Mouse (Mus musculus): ENCODE measurements around the gene Tor1a. TPM values are rescaled to one million over a fixed set of nuclear protein-coding genes. Genes with fewer than 3 reads are reported as not detected.
A peak's percentile ranks its signal among the peaks of the same experiment; 100 is the strongest.

The Tor1a gene
- polyA plus RNA-seq, 1 experiment from 2014 or later = 85.2 TPM

DNA sequence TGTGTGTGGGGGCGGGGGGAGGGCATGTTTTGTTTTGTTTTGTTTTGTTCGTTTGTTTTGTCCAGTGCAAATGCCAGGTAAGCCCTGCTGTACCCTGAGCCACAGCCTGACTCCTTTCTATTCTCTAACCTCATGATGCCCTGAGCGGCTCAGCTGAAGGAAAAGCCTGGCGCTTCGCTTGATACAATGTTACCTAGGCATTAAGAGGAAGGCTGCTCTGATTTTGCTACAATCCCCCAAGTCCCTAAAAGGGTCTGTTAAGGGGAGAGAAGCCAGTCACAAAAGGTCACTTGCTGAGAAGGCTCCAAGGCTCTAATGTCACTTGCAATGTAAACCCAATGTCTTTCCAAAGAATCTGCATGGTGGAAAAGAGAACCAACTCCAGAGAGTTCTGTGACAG, 52.4 kb downstream of the Tor1a start:
- 69% methylated on average over 5 of the region's 5 CpGs for WGBS
- Histone ChIP-seq H3K4me2 (no peak overlapping the region), H3K4me1 (peaks cover 31% of the 10 kb centered on the region), H3K9me3 (no peaks in the 10 kb centered on the region), H3K9ac (no peak overlapping the region), H3K4me3 (no peak overlapping the region), H3K36me3 (no peaks in the 10 kb centered on the region), H3K27ac (0 out of 2 replicates have a peak overlapping the region, but pooled peaks have one; percentile 39), H3K27me3 (no peaks in the 10 kb centered on the region)
- no peak for ATAC-seq (ENCODE audit: insufficient number of reproducible peaks, insufficient read depth, low FRiP score, low TSS enrichment, low read depth)

DNA sequence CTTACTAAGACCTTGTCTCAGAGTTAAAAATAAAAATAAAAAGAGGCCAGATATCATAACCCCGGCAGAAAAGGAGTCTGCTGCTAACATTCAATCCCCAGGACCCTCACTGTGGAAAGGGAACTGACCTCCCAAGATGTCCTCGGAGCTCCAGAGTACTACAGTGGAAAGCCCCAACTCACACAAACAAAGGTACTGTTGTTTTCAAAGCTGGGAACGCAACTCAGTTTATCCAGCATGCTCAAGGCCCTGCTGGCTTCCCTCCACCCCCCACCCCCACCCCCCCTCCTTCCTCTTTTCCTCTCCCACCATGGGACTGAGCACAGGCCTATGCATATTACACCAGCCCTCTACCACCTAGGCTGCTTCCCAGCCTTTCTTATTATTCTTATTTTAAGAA, 52.9 kb downstream of the Tor1a start:
- no peak overlapping the region for H3K4me2 ChIP-seq
- 26% methylated on average over 3 of the region's 3 CpGs for WGBS
- no peaks in the 10 kb centered on the region for H3K27me3 ChIP-seq
- ATAC-seq (ENCODE audit: insufficient number of reproducible peaks, insufficient read depth, low FRiP score, low TSS enrichment, low read depth) = no peak
- H3K27ac ChIP-seq = peak overlapping the region; percentile 49
- no peak overlapping the region for H3K4me3 ChIP-seq
- H3K4me1 ChIP-seq = peaks cover 27% of the 10 kb centered on the region
- no peaks in the 10 kb centered on the region for H3K9me3 ChIP-seq
- no peaks in the 10 kb centered on the region for H3K36me3 ChIP-seq
- H3K9ac ChIP-seq = no peak overlapping the region

- ATAC-seq (ENCODE audit: insufficient number of reproducible peaks, insufficient read depth, low FRiP score, low TSS enrichment, low read depth) = no peak
- WGBS = 83% methylated on average over 8 of the region's 8 CpGs
- H3K27ac ChIP-seq = 0 out of 2 replicates have a peak overlapping the region, but pooled peaks have one; percentile 8
Measured at GRCm38 (mm10) chr2:30913022-30913421, 54.7 kb downstream of the Tor1a start.

DNA sequence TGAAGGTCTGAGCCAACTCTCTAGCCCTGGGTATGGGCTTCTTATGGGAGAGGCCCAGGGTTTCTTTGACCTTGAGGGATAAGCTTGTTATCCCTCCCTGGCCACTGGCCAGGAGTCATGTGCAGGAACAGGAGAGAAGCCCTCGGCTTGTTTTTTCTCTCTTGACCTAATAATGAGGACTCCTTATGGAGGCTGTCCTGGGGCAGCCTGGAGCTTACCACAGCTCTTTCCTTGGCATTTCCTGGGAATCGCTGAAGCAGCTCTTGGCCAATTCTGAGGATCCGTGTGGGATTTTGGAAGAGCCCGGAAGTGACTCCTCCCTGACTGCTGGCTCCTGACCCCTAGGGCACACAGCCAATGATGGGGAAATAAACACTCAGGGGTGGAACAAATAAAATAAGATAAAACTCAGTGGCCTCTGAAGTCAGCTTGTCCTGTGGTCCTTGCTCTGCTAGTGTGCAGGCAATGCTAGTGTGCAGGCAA, 55.4 kb downstream of the Tor1a start:
- no peak overlapping the region for H3K4me2 ChIP-seq
- 0 out of 2 replicates have a peak overlapping the region, but pooled peaks have one; percentile 8 for H3K27ac ChIP-seq
- H3K9me3 ChIP-seq = no peaks in the 10 kb centered on the region
- H3K36me3 ChIP-seq = no peaks in the 10 kb centered on the region
- peaks cover 13% of the 10 kb centered on the region for H3K4me1 ChIP-seq
- ATAC-seq (ENCODE audit: insufficient number of reproducible peaks, insufficient read depth, low FRiP score, low TSS enrichment, low read depth) = no peak
- no peak overlapping the region for H3K4me3 ChIP-seq
- WGBS = 33% methylated on average over 4 of the region's 4 CpGs
- no peaks in the 10 kb centered on the region for H3K27me3 ChIP-seq
- H3K9ac ChIP-seq = no peak overlapping the region

More at GRCm38 (mm10) chr2:30913022-30913421, 54.7 kb downstream of the Tor1a start:
- H3K4me2 ChIP-seq = no peak overlapping the region
- no peak overlapping the region for H3K4me3 ChIP-seq
- H3K27me3 ChIP-seq = no peaks in the 10 kb centered on the region
- H3K36me3 ChIP-seq = no peaks in the 10 kb centered on the region
- H3K9me3 ChIP-seq = no peaks in the 10 kb centered on the region
- H3K4me1 ChIP-seq = peaks cover 14% of the 10 kb centered on the region
- no peak overlapping the region for H3K9ac ChIP-seq

Other genes starting within 250 kb of the Tor1a start
- 2.8 and 2.9 TPM in 2 replicates for gene 1700001O22Rik, start 164.3 kb downstream of the Tor1a start, polyA plus RNA-seq (2015; fragmentation: Nextera tagmentation; extraction: Ambion mirVana)
- 94.9 and 105 TPM in 2 replicates for gene Ntmt1, start 160.1 kb downstream of the Tor1a start, polyA plus RNA-seq (2015; fragmentation: Nextera tagmentation; extraction: Ambion mirVana)
- 39.5 and 47.3 TPM in 2 replicates for gene Asb6, start 137.6 kb downstream of the Tor1a start, polyA plus RNA-seq (2015; fragmentation: Nextera tagmentation; extraction: Ambion mirVana)
- 103 and 107 TPM in 2 replicates for gene Prrx2, start 133.0 kb downstream of the Tor1a start, polyA plus RNA-seq (2015; fragmentation: Nextera tagmentation; extraction: Ambion mirVana)
- gene Ptges, start 38.1 kb downstream of the Tor1a start, polyA plus RNA-seq (2015; fragmentation: Nextera tagmentation; extraction: Ambion mirVana) = 15.8 and 19.8 TPM in 2 replicates
- gene Tor1b, start 15.0 kb downstream of the Tor1a start, polyA plus RNA-seq (2015; fragmentation: Nextera tagmentation; extraction: Ambion mirVana) = 37.2 and 37.6 TPM in 2 replicates
- gene BC005624, start 14.3 kb upstream of the Tor1a start, polyA plus RNA-seq (2015; fragmentation: Nextera tagmentation; extraction: Ambion mirVana) = 64.2 and 70.1 TPM in 2 replicates
- 23.5 and 25.6 TPM in 2 replicates for gene Usp20, start 14.3 kb upstream of the Tor1a start, polyA plus RNA-seq (2015; fragmentation: Nextera tagmentation; extraction: Ambion mirVana)
- gene Fnbp1, start 174.1 kb upstream of the Tor1a start, polyA plus RNA-seq (2015; fragmentation: Nextera tagmentation; extraction: Ambion mirVana) = 29.4 and 33.0 TPM in 2 replicates
- 39.8 and 42.8 TPM in 2 replicates for gene Gpr107, start 184.4 kb upstream of the Tor1a start, polyA plus RNA-seq (2015; fragmentation: Nextera tagmentation; extraction: Ambion mirVana)